Mouse (Mus musculus) cortical plate, adult 2 months (tissue): ENCODE data around the gene Srrd. TPM values are rescaled to one million over a fixed set of nuclear protein-coding genes. Genes with fewer than 3 reads are reported as not detected.
"Not testable (repeated sequence)": the region's sequence is repeated elsewhere in the genome, so short reads cannot be mapped to it uniquely, and the experiment has no call there.

ENCODE experiments used
- H3K27ac ChIP-seq: fragments of 200-500 bp; 2 replicates; pipeline ENCODE4 v1.5.1; 2012; ENCODE audit warnings: low read length, control low read depth, inconsistent platforms; ENCODE audit not compliant: insufficient read depth
- H3K4me1 ChIP-seq: fragments of 200-500 bp; 2 replicates; pipeline ENCODE4 v1.6.1; 2011; ENCODE audit warnings: low read length; ENCODE audit not compliant: control insufficient read depth, insufficient read depth
- H3K4me3 ChIP-seq: fragments of 200-500 bp; 2 replicates; pipeline ENCODE4 v1.5.1; 2011; ENCODE audit warnings: mild to moderate bottlenecking, low read length, control low read depth; ENCODE audit not compliant: insufficient read depth
- CTCF ChIP-seq: fragments of 200-500 bp; IDR thresholded peaks from 2 replicates; pipeline ENCODE4 v1.5.1; 2011; ENCODE audit warnings: mild to moderate bottlenecking, control low read depth, low read length; ENCODE audit not compliant: insufficient read depth; ENCODE audit errors: extremely low read depth
- POLR2A ChIP-seq: fragments of 200-500 bp; IDR thresholded peaks from 2 replicates; pipeline ENCODE4 v1.6.1; 2011; ENCODE audit warnings: mild to moderate bottlenecking, low read length, control low read depth; ENCODE audit not compliant: insufficient read depth; ENCODE audit errors: extremely low read depth
- polyA plus RNA-seq: library from polyadenylated mRNA; depleted of rRNA; stranded (reverse); fragments of >200 nt; gene quantifications from 2 replicates; pipeline ENCODE4 v1.2.3, GENCODE M21; 2012

Gene Srrd
- polyA plus RNA-seq, 1 experiment = 61.9 TPM

- peaks cover 9% of the 10 kb centered on the region for H3K4me1 ChIP-seq
- no peak overlapping the region for H3K4me3 ChIP-seq
- TF ChIP-seq CTCF = no peak
- no peak for TF ChIP-seq POLR2A
- H3K27ac ChIP-seq = no peak overlapping the region
Measured at GRCm38 (mm10) chr5:112323246-112323645, 19.6 kb downstream of the Srrd start.

GRCm38 (mm10) chr5:112321376-112321775 is 21.5 kb downstream of the Srrd start:
- TF ChIP-seq POLR2A (no peak), CTCF (no peak)
- H3K4me1 ChIP-seq = peaks cover 7% of the 10 kb centered on the region
- no peak overlapping the region for H3K4me3 ChIP-seq
- peak overlapping the region; percentile 57 for H3K27ac ChIP-seq

- no peak for TF ChIP-seq POLR2A
- TF ChIP-seq CTCF = no peak
- Histone ChIP-seq H3K27ac (peak overlapping the region; percentile 43; the same call in 1 of the 2 replicates), H3K4me3 (no peak overlapping the region), H3K4me1 (peaks cover 7% of the 10 kb centered on the region)
Measured at GRCm38 (mm10) chr5:112320936-112321335, 21.9 kb downstream of the Srrd start.

- Histone ChIP-seq H3K27ac (peak overlapping the region; percentile 43), H3K4me1 (peaks cover 7% of the 10 kb centered on the region), H3K4me3 (no peak overlapping the region)
- no peak for TF ChIP-seq POLR2A
- TF ChIP-seq CTCF = no peak
Measured at GRCm38 (mm10) chr5:112320379-112320778, 22.5 kb downstream of the Srrd start.

GRCm38 (mm10) chr5:112319343-112319742 is 23.5 kb downstream of the Srrd start:
- not testable (repeated sequence) for H3K27ac ChIP-seq, H3K4me3 ChIP-seq, H3K4me1 ChIP-seq

- no peak for TF ChIP-seq POLR2A
- TF ChIP-seq CTCF = no peak
- no peak overlapping the region for H3K27ac ChIP-seq
Measured at GRCm38 (mm10) chr5:112317328-112317727, 25.5 kb downstream of the Srrd start.

GRCm38 (mm10) chr5:112316468-112316867 is 26.4 kb downstream of the Srrd start:
- H3K4me3 ChIP-seq = no peak overlapping the region
- H3K4me1 ChIP-seq = peaks cover 2% of the 10 kb centered on the region
- no peak overlapping the region for H3K27ac ChIP-seq
- no peak for TF ChIP-seq CTCF
- TF ChIP-seq POLR2A = no peak

More at GRCm38 (mm10) chr5:112317328-112317727, 25.5 kb downstream of the Srrd start:
- no peak overlapping the region for H3K4me3 ChIP-seq
- peaks cover 6% of the 10 kb centered on the region for H3K4me1 ChIP-seq

- no peak overlapping the region for H3K27ac ChIP-seq
Measured at GRCm38 (mm10) chr5:112313222-112313885, 29.5 kb downstream of the Srrd start.

GRCm38 (mm10) chr5:112305842-112306241 is 37.0 kb downstream of the Srrd start:
- Histone ChIP-seq H3K27ac (no peak overlapping the region), H3K4me1 (no peaks in the 10 kb centered on the region; the same call in 1 of the 2 replicates), H3K4me3 (no peak overlapping the region)
- TF ChIP-seq POLR2A (no peak), CTCF (no peak)

More at GRCm38 (mm10) chr5:112313222-112313885, 29.5 kb downstream of the Srrd start:
- no peak for TF ChIP-seq POLR2A
- no peak for TF ChIP-seq CTCF
- H3K4me1 ChIP-seq = no peaks in the 10 kb centered on the region
- H3K4me3 ChIP-seq = no peak overlapping the region

GRCm38 (mm10) chr5:112302310-112302709 is 40.5 kb downstream of the Srrd start:
- no peak for TF ChIP-seq POLR2A
- no peak for TF ChIP-seq CTCF

More at GRCm38 (mm10) chr5:112302310-112302709, 40.5 kb downstream of the Srrd start:
- Histone ChIP-seq H3K4me1 (peaks cover 12% of the 10 kb centered on the region), H3K27ac (no peak overlapping the region), H3K4me3 (no peak overlapping the region)
